8 mouse cellular contexts compared by ENCODE assay signal in genomic region chr2:181483562-181484318, GRCm38 (mm10). TPM values are rescaled to one million over a fixed set of nuclear protein-coding genes. Genes with fewer than 3 reads are reported as not detected.
DNase-seq lines count a peak whose midpoint lies in the region.

No protein-coding gene starts in this region.

- DNase-seq in 3134 (ENCODE audit: extremely low read depth, insufficient read length, low spot score) (peak; percentile 52), liver (peak; percentile 18)
- DNase-seq in CD4-positive helper T cell, adult 2 months (ENCODE audit: low read depth, low spot score), result peak; percentile 83
- peak; percentile 74 for DNase-seq in cerebellum, adult 9-10 months
- DNase-seq in heart, postnatal 10 days, result peak; percentile 66 to 73
- DNase-seq in ovary, postnatal 10 days (ENCODE audit: low spot score), result peak; percentile 27
- DNase-seq in layer of hippocampus, postnatal 10 days (ENCODE audit: low spot score in 2 of 2), result no peak
- DNase-seq in right cerebral cortex, adult 18-20 months, result no peak

- intact Hi-C loops in heart, postnatal 10 days (cut with DNase I), result loop anchor here (2.0 kb wide), 1 partner anchor 73 kb away; no protein-coding TSS in a partner anchor

RNA-seq across cellular contexts. Expression of gene Abhd16b, which starts 9.3 kb away (rescaled TPM):
- total RNA-seq in heart, postnatal 10 days (2021), result not detected
- total RNA-seq in layer of hippocampus, postnatal 10 days (2021), result not detected

RNA-seq across cellular contexts. Expression of gene Tpd52l2, which starts 13.2 kb away (rescaled TPM):
- total RNA-seq in heart, postnatal 10 days (2021), result 10 to 100 TPM; 69.9 to 74.9 TPM
- total RNA-seq in layer of hippocampus, postnatal 10 days (2021), result 10 to 100 TPM; 75.7 to 87.8 TPM

RNA-seq across cellular contexts. Expression of gene Zbtb46, which starts 24.5 kb away (rescaled TPM):
- 10 to 100 TPM; 14.8 to 15.9 TPM for total RNA-seq in heart, postnatal 10 days (2021)
- total RNA-seq in layer of hippocampus, postnatal 10 days (2021), result 10 to 100 TPM; 14.7 to 17.5 TPM

RNA-seq across cellular contexts. Expression of gene Dnajc5, which starts 36.5 kb away (rescaled TPM):
- total RNA-seq in heart, postnatal 10 days (2021), result 100 to 1,000 TPM in 1 of 2 experiments, 10 to 100 TPM in 1; 96.7 to 104 TPM
- 100 to 1,000 TPM; 253 to 296 TPM for total RNA-seq in layer of hippocampus, postnatal 10 days (2021)

Comparison
In these comparisons a context has a peak if more than half of its experiments do, and no peak if none do; other contexts are left out.
1. DNase-seq: peak in 3134 (single experiment), CD4-positive helper T cell, adult 2 months (single experiment), cerebellum, adult 9-10 months (single experiment), heart, postnatal 10 days (2 of 2), liver (single experiment) and ovary, postnatal 10 days (single experiment); none in layer of hippocampus, postnatal 10 days (0 of 2) and right cerebral cortex, adult 18-20 months (single experiment).